Mouse (Mus musculus) neural tube, embryonic 15.5 days (tissue): ENCODE results near the gene Olfr1051. TPM values are rescaled to one million over a fixed set of nuclear protein-coding genes. Genes with fewer than 3 reads are reported as not detected.
"Not testable (repeated sequence)": the region's sequence is repeated elsewhere in the genome, so short reads cannot be mapped to it uniquely, and the experiment has no call there.

Experiments
- ATAC-seq: fragments of 200-750 bp; cut with Nextera tagmentation; 2 replicates; pipeline ENCODE4 v1.8.0; 2017; ENCODE audit warnings: mild to moderate bottlenecking, moderate TSS enrichment, moderate library complexity; ENCODE audit not compliant: low FRiP score
- H3K27ac ChIP-seq: fragments of 300-500 bp; sonication (generic); replicated peaks from 2 replicates; pipeline ENCODE4 v1.5.1; 2015; ENCODE audit warnings: mild to moderate bottlenecking, inconsistent platforms
- H3K27me3 ChIP-seq: fragments of 300-500 bp; sonication (generic); replicated peaks from 2 replicates; pipeline ENCODE4 v1.6.1; 2015; ENCODE audit warnings: inconsistent platforms
- H3K36me3 ChIP-seq: fragments of 300-500 bp; sonication (generic); 2 replicates; pipeline ENCODE4 v1.6.1; 2015; ENCODE audit warnings: inconsistent platforms
- H3K4me1 ChIP-seq: fragments of 300-500 bp; sonication (generic); 2 replicates; pipeline ENCODE4 v1.6.1; 2015; ENCODE audit warnings: inconsistent platforms
- H3K4me2 ChIP-seq: fragments of 300-500 bp; sonication (generic); 2 replicates; pipeline ENCODE4 v1.6.1; 2015; ENCODE audit warnings: inconsistent platforms, mild to moderate bottlenecking, moderate library complexity
- H3K4me3 ChIP-seq: fragments of 300-500 bp; sonication (generic); replicated peaks from 2 replicates; pipeline ENCODE4 v1.5.1; 2015; ENCODE audit warnings: mild to moderate bottlenecking, inconsistent platforms
- H3K9ac ChIP-seq: fragments of 300-500 bp; sonication (generic); replicated peaks from 2 replicates; pipeline ENCODE4 v1.6.1; 2015; ENCODE audit warnings: mild to moderate bottlenecking, inconsistent platforms
- H3K9me3 ChIP-seq: fragments of 300-500 bp; sonication (generic); replicated peaks from 2 replicates; pipeline ENCODE4 v1.6.1; 2016; ENCODE audit warnings: inconsistent platforms
- WGBS: fragments of 180-500 bp; shearing (Covaris S2); methylation state at CpG from one replicate; pipeline ENCODE4 v1.1.7; 2015; ENCODE audit warnings: mixed read lengths; 5-methylcytosine and 5-hydroxymethylcytosine counted together
- polyA plus RNA-seq: library from polyadenylated mRNA; unstranded; fragments of >200 nt; fragmentation: Nextera tagmentation; extraction: Ambion mirVana; gene quantifications from 2 replicates; pipeline ENCODE4 v1.2.1, GENCODE M21; 2015

Gene Olfr1051
- polyA plus RNA-seq: not detected in 2 replicates

- H3K4me1 ChIP-seq, ATAC-seq, H3K9ac ChIP-seq, H3K27ac ChIP-seq, H3K4me2 ChIP-seq, H3K9me3 ChIP-seq, H3K4me3 ChIP-seq, H3K36me3 ChIP-seq, H3K27me3 ChIP-seq: not testable (repeated sequence)
Observed at GRCm38 (mm10) chr2:86278988-86279387, at the start of gene Olfr1051. Olfr1051 (minus strand) TSS chr2:86279088.

GRCm38 (mm10) chr2:86315184-86315583 is 36.3 kb upstream of the Olfr1051 start, which contains the start of gene Olfr1053:
Olfr1053 (minus strand) TSS chr2:86315284.
- no peak within 1 kb of the TSS for H3K27ac ChIP-seq

GRCm38 (mm10) chr2:86292155-86292554 is 13.3 kb upstream of the Olfr1051 start, which contains the start of gene Olfr1052:
Olfr1052 (plus strand) TSS chr2:86292455.
- Histone ChIP-seq H3K4me1 (no peaks in the 10 kb centered on the region), H3K27ac (no peak within 1 kb of the TSS), H3K36me3 (no peaks in the 10 kb centered on the region), H3K9me3 (no peaks in the 10 kb centered on the region), H3K9ac (no peak within 1 kb of the TSS), H3K4me3 (no peak within 1 kb of the TSS), H3K4me2 (no peak within 1 kb of the TSS), H3K27me3 (no peaks in the 10 kb centered on the region)
- ATAC-seq: no peak

More at GRCm38 (mm10) chr2:86315184-86315583, 36.3 kb upstream of the Olfr1051 start, which contains the start of gene Olfr1053:
- Histone ChIP-seq H3K27me3 (no peaks in the 10 kb centered on the region), H3K9ac (no peak within 1 kb of the TSS), H3K4me2 (no peak within 1 kb of the TSS), H3K4me1 (no peaks in the 10 kb centered on the region), H3K9me3 (no peaks in the 10 kb centered on the region), H3K4me3 (no peak within 1 kb of the TSS), H3K36me3 (no peaks in the 10 kb centered on the region)
- ATAC-seq: no peak
- 66% methylated on average over 3 of the region's 3 CpGs for WGBS

- not testable (repeated sequence) for ATAC-seq, H3K27me3 ChIP-seq, H3K4me3 ChIP-seq, H3K4me1 ChIP-seq, H3K4me2 ChIP-seq, H3K27ac ChIP-seq, H3K36me3 ChIP-seq, H3K9ac ChIP-seq, H3K9me3 ChIP-seq
Observed at GRCm38 (mm10) chr2:86258228-86258627, 20.7 kb downstream of the Olfr1051 start, which contains the start of gene Olfr1049. Olfr1049 (minus strand) TSS chr2:86258328.

GRCm38 (mm10) chr2:86240189-86240588 is 38.7 kb downstream of the Olfr1051 start, which contains the start of gene Olfr1048:
Olfr1048 (minus strand) TSS chr2:86240289.
- Histone ChIP-seq H3K27ac (no peak within 1 kb of the TSS), H3K27me3 (no peaks in the 10 kb centered on the region), H3K4me2 (no peak within 1 kb of the TSS), H3K36me3 (no peaks in the 10 kb centered on the region), H3K4me3 (no peak within 1 kb of the TSS), H3K9ac (no peak within 1 kb of the TSS), H3K4me1 (no peaks in the 10 kb centered on the region), H3K9me3 (no peaks in the 10 kb centered on the region)
- no peak for ATAC-seq

GRCm38 (mm10) chr2:86231301-86231700 is 47.6 kb downstream of the Olfr1051 start, which contains the start of gene Olfr1047:
Olfr1047 (minus strand) TSS chr2:86231401.
- no peaks in the 10 kb centered on the region for H3K9me3 ChIP-seq
- no peaks in the 10 kb centered on the region for H3K36me3 ChIP-seq
- H3K27ac ChIP-seq: no peak within 1 kb of the TSS
- no peak within 1 kb of the TSS for H3K4me2 ChIP-seq
- 98% methylated on average over 1 of the region's 1 CpGs for WGBS
- H3K9ac ChIP-seq: no peak within 1 kb of the TSS
- H3K4me3 ChIP-seq: no peak within 1 kb of the TSS
- ATAC-seq: no peak
- no peaks in the 10 kb centered on the region for H3K4me1 ChIP-seq
- H3K27me3 ChIP-seq: no peaks in the 10 kb centered on the region

Other genes starting within 250 kb of the Olfr1051 start
- gene Olfr1034, start 233.2 kb downstream of the Olfr1051 start, polyA plus RNA-seq: not detected in 2 replicates
- not detected in 2 replicates for gene Olfr1036, start 205.1 kb downstream of the Olfr1051 start, polyA plus RNA-seq
- gene Olfr1037, start 191.7 kb downstream of the Olfr1051 start, polyA plus RNA-seq: not detected in 2 replicates
- not detected in 2 replicates for gene Olfr1039, start 143.2 kb downstream of the Olfr1051 start, polyA plus RNA-seq
- not detected in 2 replicates for gene Olfr1040, start 132.4 kb downstream of the Olfr1051 start, polyA plus RNA-seq
- gene Olfr1042, start 117.2 kb downstream of the Olfr1051 start, polyA plus RNA-seq: not detected in 2 replicates
- gene Olfr1043, start 111.6 kb downstream of the Olfr1051 start, polyA plus RNA-seq: not detected in 2 replicates
- not detected in 2 replicates for gene Olfr1044, start 101.3 kb downstream of the Olfr1051 start, polyA plus RNA-seq
- gene Olfr52, start 93.4 kb downstream of the Olfr1051 start, polyA plus RNA-seq: not detected in 2 replicates
- gene Olfr1045, start 76.1 kb downstream of the Olfr1051 start, polyA plus RNA-seq: not detected in 2 replicates
- not detected in 2 replicates for gene Olfr1046, start 59.8 kb downstream of the Olfr1051 start, polyA plus RNA-seq
- gene Olfr1047, start 47.7 kb downstream of the Olfr1051 start, polyA plus RNA-seq: not detected in 2 replicates
- gene Olfr1048, start 38.8 kb downstream of the Olfr1051 start, polyA plus RNA-seq: not detected in 2 replicates
- gene Olfr1049, start 20.8 kb downstream of the Olfr1051 start, polyA plus RNA-seq: not detected in 2 replicates
- gene Olfr1052, start 13.4 kb upstream of the Olfr1051 start, polyA plus RNA-seq: not detected in 2 replicates
- not detected in 2 replicates for gene Olfr1053, start 36.2 kb upstream of the Olfr1051 start, polyA plus RNA-seq
- not detected in 2 replicates for gene Olfr1054, start 56.3 kb upstream of the Olfr1051 start, polyA plus RNA-seq
- not detected in 2 replicates for gene Olfr1055, start 71.2 kb upstream of the Olfr1051 start, polyA plus RNA-seq
- gene Olfr1056, start 83.4 kb upstream of the Olfr1051 start, polyA plus RNA-seq: not detected in 2 replicates
- gene Olfr1057, start 99.3 kb upstream of the Olfr1051 start, polyA plus RNA-seq: not detected in 2 replicates
- gene Olfr1058, start 109.5 kb upstream of the Olfr1051 start, polyA plus RNA-seq: not detected in 2 replicates
- not detected in 2 replicates for gene Olfr1061, start 135.0 kb upstream of the Olfr1051 start, polyA plus RNA-seq
- gene Olfr1062, start 147.7 kb upstream of the Olfr1051 start, polyA plus RNA-seq: not detected in 2 replicates
- not detected in 2 replicates for gene Olfr1065, start 171.5 kb upstream of the Olfr1051 start, polyA plus RNA-seq
- not detected in 2 replicates for gene Olfr1066, start 177.2 kb upstream of the Olfr1051 start, polyA plus RNA-seq
- gene Olfr228, start 208.3 kb upstream of the Olfr1051 start, polyA plus RNA-seq: not detected in 2 replicates
- not detected in 2 replicates for gene Olfr1076, start 229.4 kb upstream of the Olfr1051 start, polyA plus RNA-seq